Mouse (Mus musculus) cerebellum, adult (tissue): ENCODE measurements around the gene Usp43.

Experiments used
- ATAC-seq: cut with Nextera tagmentation; 2 replicates; pipeline ENCODE4 v1.9.2; 2017; ENCODE audit warnings: mild to moderate bottlenecking, moderate library complexity, mixed read lengths; ENCODE audit not compliant: insufficient number of reproducible peaks, low FRiP score, low TSS enrichment

Usp43 gene

GRCm38 (mm10) chr11:67911074-67911473 lies 10.9 kb downstream of the Usp43 start:
- no peak for ATAC-seq

GRCm38 (mm10) chr11:67903756-67904155 lies 18.2 kb downstream of the Usp43 start:
- no peak for ATAC-seq

GRCm38 (mm10) chr11:67897064-67897560 lies 24.8 kb downstream of the Usp43 start:
- no peak; the same call in 1 of the 2 replicates for ATAC-seq

- ATAC-seq, result no peak
These were observed 26.3 kb downstream of the Usp43 start for GRCm38 (mm10) chr11:67895641-67896040.

- no peak for ATAC-seq
These were observed 33.4 kb downstream of the Usp43 start for GRCm38 (mm10) chr11:67888521-67888920.

GRCm38 (mm10) chr11:67885921-67886320 lies 36.0 kb downstream of the Usp43 start:
- no peak for ATAC-seq

GRCm38 (mm10) chr11:67865521-67866197 lies 56.3 kb downstream of the Usp43 start:
- no peak for ATAC-seq

- ATAC-seq, result no peak
These were observed 56.9 kb downstream of the Usp43 start for GRCm38 (mm10) chr11:67865100-67865499.

GRCm38 (mm10) chr11:67861399-67861838 lies 60.5 kb downstream of the Usp43 start:
- no peak for ATAC-seq

- no peak for ATAC-seq
These were observed 61.1 kb downstream of the Usp43 start for GRCm38 (mm10) chr11:67860743-67861398.

- ATAC-seq, result no peak
These were observed 63.4 kb downstream of the Usp43 start for GRCm38 (mm10) chr11:67858518-67858917.

- ATAC-seq, result no peak
These were observed 66.9 kb downstream of the Usp43 start for GRCm38 (mm10) chr11:67855035-67855434.

- no peak for ATAC-seq
These were observed 68.0 kb downstream of the Usp43 start for GRCm38 (mm10) chr11:67853996-67854395.

GRCm38 (mm10) chr11:67851770-67852169 lies 70.2 kb downstream of the Usp43 start:
- ATAC-seq, result no peak

- ATAC-seq, result no peak
These were observed 76.8 kb downstream of the Usp43 start for GRCm38 (mm10) chr11:67845193-67845592.

GRCm38 (mm10) chr11:67839810-67840209 lies 82.1 kb downstream of the Usp43 start:
- no peak for ATAC-seq

GRCm38 (mm10) chr11:67835408-67836078 lies 86.4 kb downstream of the Usp43 start:
- no peak for ATAC-seq

- no peak for ATAC-seq
These were observed 90.1 kb downstream of the Usp43 start for GRCm38 (mm10) chr11:67831820-67832219.

GRCm38 (mm10) chr11:67829530-67829929 lies 92.4 kb downstream of the Usp43 start:
- ATAC-seq, result no peak

GRCm38 (mm10) chr11:67828360-67829059 lies 93.4 kb downstream of the Usp43 start:
- ATAC-seq, result no peak

GRCm38 (mm10) chr11:67821560-67821959 lies 100.4 kb downstream of the Usp43 start:
- 0 out of 2 replicates have a peak, but pooled peaks have one; percentile 15 for ATAC-seq
